Mouse (Mus musculus) left cerebral cortex, adult 2 months (tissue): ENCODE measurements around the gene Nav2. TPM values are rescaled to one million over a fixed set of nuclear protein-coding genes. Genes with fewer than 3 reads are reported as not detected.

ENCODE experiments used
- DNase-seq, 2 experiments: peaks; one replicate each; pipeline ENCODE4 v3.0.0; 2021 to 2022; ENCODE audit warnings: low spot score in 2 of 2, mixed read lengths in 1 of 2; ENCODE audit errors: extremely low spot score in 1 of 2
- H3K27ac ChIP-seq: fragments of 200-600 bp; 2 replicates; pipeline ENCODE4 v1.8.1; 2022
- H3K4me3 ChIP-seq: fragments of 200-600 bp; 2 replicates; pipeline ENCODE4 v1.8.1; 2022
- CTCF ChIP-seq: fragments of 200-600 bp; IDR thresholded peaks from 2 replicates; pipeline ENCODE4 v1.8.1; 2022; ENCODE audit warnings: antibody characterized with exemption, mild to moderate bottlenecking, moderate library complexity
- intact Hi-C: fragments of 180-260 bp; cut with DNase I; formaldehyde crosslinking; loops from one replicate; pipeline ENCODE4 v1.15.1; 2025
- total RNA-seq, 2 experiments: library from RNA; stranded (reverse); gene quantifications; 2 replicates each; pipeline ENCODE4 v1.2.3; 2021

The Nav2 gene
- total RNA-seq, 2 experiments from 2014 or later = 102 to 119 TPM

DNA sequence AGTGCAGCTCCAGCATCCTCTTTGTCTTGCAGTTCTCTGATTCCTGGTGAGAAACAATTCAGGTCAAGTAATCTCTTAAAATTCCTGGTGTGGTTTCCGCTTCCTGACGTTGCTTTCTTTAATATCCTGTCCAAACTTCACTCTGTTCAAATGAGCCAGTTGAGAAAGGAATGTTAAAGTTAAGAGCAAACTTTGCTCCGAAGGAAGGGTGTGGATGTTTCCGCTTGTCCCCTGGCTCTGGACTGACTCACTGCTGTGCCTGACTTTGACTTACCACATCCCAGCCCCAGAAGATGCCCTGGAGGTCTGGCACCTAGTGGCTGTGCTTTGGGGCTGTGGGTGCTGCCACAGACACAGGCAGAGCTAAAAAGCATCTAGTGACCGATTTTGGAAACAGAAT, 8.9 kb downstream of the Nav2 start:
- no peak for DNase-seq
- intact Hi-C loops = no loop called here
- Histone ChIP-seq H3K4me3 (no peak overlapping the region), H3K27ac (no peak overlapping the region)
- no peak for TF ChIP-seq CTCF

DNA sequence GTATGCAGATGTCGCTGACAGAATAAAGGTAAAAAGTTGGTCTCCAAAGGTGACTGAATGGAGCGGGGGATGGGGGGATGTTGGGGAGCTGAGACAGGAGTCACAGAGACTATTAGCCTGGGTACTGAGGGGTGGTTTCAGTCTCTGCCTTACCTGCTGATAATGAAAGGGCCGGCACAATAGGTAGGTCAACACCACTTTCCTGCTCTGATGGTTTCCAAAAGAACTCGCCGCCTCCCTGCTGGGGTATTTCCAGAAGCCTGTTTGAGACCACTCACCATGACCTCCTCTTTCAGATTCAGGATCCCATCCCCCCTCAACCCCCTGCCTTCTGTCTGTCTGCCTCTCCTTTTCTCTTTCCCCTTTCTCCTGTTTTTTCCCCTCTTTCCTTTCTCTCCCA, 9.5 kb downstream of the Nav2 start:
- no peak overlapping the region for H3K4me3 ChIP-seq
- H3K27ac ChIP-seq = no peak overlapping the region
- no peak for DNase-seq
- intact Hi-C loops = no loop called here
- no peak for TF ChIP-seq CTCF

DNA sequence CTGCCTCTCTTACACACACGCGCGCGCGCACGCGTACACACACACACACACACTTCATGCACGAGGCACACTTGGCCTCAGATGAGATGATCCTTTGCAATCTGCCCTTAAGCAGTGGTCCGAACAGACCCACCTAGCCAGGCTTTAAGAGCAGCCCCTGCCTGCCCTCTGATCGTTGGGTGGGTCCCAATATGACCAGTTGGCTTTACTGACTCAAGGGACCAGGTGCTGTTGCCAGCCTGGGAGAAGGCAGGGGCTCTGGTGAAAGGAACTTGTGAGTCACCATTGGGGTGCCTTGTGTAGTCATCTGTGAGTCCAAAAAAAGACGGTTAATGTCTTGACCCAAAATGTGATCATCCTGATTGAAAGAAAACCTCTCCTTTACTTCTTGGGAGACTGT, 9.9 kb downstream of the Nav2 start:
- no peak for TF ChIP-seq CTCF
- H3K27ac ChIP-seq = no peak overlapping the region
- no peak for DNase-seq
- H3K4me3 ChIP-seq = no peak overlapping the region
- intact Hi-C loops = no loop called here

DNA sequence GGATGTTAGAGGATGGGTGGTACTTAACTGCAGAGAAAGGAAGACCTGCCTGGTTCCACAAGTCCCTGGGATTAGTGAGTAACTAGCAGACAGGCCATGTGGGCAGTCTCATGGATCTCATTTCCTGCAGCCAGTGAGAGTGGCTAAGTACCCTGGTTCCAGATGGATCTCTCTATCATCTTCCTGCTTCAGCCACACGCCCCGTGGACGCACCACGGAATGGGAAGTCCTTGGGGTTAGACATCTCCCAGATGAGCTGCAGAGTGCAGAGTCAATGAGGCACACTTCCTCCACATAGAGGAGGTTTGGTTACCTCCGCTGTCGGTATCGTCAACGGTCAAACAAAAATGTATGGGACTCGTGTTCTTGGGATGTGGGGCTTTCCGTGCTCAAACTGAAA, 15.1 kb downstream of the Nav2 start:
- TF ChIP-seq CTCF = no peak
- Histone ChIP-seq H3K4me3 (no peak overlapping the region), H3K27ac (no peak overlapping the region)
- no peak for DNase-seq
- intact Hi-C loops = no loop called here

DNA sequence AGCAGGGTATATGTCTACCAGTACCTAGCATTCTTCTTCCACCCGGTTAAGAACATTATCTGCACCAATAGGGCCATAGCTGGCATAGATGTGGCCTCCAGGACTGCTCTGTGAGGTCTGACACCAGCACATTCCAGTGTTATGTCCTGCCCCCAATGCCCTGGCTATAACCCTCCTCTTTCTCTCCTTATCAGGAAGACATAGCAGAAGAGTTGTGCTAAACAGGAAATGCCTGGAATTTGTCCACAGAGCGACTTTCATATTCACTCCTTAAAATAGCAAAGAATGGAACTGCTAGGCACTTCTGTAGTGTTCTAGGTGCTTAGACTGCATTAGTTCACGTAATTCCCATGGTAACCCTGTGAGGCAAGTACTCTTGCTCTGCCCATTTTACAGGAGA, 16.7 kb downstream of the Nav2 start:
- Histone ChIP-seq H3K4me3 (no peak overlapping the region), H3K27ac (no peak overlapping the region)
- intact Hi-C loops = loop anchor here (5.0 kb wide), 1 partner anchor 33 kb away; no protein-coding TSS in a partner anchor
- no peak for DNase-seq
- no peak for TF ChIP-seq CTCF

DNA sequence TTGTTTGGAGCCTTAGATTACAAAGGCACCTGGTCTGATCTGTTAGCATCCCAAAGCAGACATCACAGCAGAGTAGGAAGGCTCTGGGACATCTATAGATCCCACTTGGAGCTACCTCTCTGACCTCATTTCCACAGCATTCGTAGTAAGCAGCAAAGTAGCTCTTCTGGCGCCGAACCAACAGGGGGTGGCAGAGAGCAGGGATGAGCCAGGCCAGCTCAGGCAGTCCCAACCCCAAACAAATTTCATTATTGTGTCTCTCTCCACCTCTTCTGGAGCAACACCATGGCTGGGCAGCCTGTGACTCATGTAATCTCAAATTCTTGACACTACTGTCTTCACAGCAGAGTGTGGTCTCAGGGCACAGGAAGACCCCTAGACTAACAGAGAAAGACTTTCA, 19.8 kb downstream of the Nav2 start:
- peak; percentile 58 to 73 for DNase-seq
- peak; percentile 77 for TF ChIP-seq CTCF
- H3K27ac ChIP-seq = no peak overlapping the region
- intact Hi-C loops = loop anchor here (1.0 to 5.0 kb wide), 2 partner anchors 36 to 193 kb away; no protein-coding TSS in a partner anchor
- no peak overlapping the region for H3K4me3 ChIP-seq

DNA sequence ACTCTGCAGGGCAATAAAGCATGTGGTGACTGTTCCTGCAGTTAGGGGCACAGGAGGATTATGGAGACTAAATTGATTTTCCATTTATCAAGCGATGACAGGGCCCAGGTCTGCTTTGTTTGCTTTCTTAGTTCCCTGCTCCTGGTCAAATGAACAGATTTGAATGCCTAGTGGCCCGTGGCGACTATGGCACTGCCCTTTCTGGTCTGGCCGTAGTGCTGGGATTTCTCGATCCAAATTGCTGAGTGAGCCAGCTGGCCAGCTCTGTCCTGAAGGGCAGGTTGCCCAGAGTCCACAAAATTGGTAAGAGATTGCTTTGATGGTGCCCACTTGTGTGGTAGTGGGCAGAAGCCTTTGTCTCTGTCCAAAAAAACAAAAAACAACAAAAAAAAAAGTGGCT, 21.9 kb downstream of the Nav2 start:
- Histone ChIP-seq H3K27ac (no peak overlapping the region), H3K4me3 (no peak overlapping the region)
- intact Hi-C loops = no loop called here
- peak in 1 of 2 experiments; percentile 19 for DNase-seq
- TF ChIP-seq CTCF = no peak

DNA sequence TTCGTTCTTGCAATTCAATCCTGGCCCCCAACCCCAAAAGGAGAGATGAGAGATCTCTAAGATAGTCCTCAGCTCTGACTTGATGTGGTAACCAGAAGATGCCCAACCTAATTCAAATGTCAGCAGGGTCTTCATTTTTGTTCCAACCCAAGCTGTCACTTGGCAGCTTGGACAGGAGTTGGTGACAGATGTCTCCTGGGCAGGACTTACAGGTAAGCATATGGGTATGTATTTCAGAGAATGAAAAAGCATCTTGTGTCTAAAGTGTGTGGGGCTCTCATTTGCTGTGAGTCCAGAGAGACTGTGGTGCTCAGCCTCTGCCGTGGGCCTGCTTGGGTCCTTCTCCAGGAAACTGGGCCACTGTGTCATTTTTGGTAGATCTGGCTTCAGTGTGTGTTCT, 23.6 kb downstream of the Nav2 start:
- no peak for DNase-seq
- TF ChIP-seq CTCF = no peak
- intact Hi-C loops = no loop called here
- Histone ChIP-seq H3K27ac (no peak overlapping the region), H3K4me3 (no peak overlapping the region)

DNA sequence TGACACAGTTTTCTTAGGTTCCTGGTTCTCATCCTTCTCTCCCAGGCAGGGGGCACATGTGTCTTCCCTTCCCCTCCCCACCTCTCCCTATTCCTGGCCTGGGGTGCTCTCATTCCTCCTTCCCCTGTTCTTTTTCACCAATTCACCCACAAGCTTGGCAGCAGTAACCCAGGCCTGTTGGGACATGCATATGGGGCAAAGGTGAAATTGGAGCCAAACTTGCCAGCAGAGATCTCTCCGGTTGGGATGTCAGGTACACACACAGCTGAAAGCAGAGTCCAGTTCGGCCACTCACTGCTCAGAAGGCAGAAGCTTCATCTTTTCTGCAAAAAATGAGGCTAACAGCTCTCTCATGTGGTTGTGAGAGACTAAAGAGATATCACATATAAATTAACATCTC, 26.3 kb downstream of the Nav2 start:
- Histone ChIP-seq H3K4me3 (no peak overlapping the region), H3K27ac (no peak overlapping the region)
- no peak for TF ChIP-seq CTCF
- intact Hi-C loops = no loop called here
- no peak for DNase-seq

DNA sequence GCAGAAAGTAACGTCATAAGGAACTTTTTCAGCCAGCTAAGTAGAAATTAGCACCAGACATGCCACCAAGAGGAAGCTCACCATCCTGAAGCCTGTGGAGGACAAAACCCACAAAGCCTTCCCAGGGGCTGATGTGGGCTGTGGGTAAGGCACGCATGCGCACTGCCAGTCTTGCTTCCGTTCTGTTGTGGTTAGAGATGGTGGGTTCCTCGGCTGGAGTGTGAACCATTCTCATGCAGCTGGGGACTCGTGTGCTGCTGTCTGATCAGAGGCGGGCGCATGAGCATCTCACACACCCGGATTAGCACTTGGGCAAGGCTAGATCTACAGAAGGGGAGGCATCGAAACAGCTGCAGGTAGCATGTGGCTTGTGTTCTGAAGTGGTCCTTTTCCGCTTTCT, 29.0 kb downstream of the Nav2 start:
- no peak for TF ChIP-seq CTCF
- intact Hi-C loops = no loop called here
- DNase-seq = no peak
- Histone ChIP-seq H3K27ac (no peak overlapping the region), H3K4me3 (no peak overlapping the region)

DNA sequence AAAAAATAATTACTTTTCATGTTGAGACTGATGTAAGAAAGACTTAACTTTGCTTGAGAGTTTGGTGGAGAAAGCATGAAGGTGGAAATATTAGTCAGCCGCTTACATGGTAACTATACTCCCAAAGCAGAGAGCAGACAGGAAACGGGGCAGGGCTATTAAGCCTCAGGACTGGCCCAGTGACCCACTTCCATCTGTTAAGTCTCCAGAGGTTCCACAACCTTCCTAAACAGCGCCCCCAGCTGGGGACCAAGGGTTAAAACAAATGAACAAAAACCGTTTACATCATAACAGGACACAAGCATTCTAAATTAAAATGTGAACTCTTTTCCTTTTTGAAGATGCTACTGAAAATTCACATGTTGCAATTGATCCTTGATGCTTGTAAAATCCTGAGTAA, 29.7 kb downstream of the Nav2 start:
- no peak for DNase-seq
- no peak overlapping the region for H3K27ac ChIP-seq
- TF ChIP-seq CTCF = peak; percentile 46
- intact Hi-C loops = no loop called here
- no peak overlapping the region for H3K4me3 ChIP-seq

DNA sequence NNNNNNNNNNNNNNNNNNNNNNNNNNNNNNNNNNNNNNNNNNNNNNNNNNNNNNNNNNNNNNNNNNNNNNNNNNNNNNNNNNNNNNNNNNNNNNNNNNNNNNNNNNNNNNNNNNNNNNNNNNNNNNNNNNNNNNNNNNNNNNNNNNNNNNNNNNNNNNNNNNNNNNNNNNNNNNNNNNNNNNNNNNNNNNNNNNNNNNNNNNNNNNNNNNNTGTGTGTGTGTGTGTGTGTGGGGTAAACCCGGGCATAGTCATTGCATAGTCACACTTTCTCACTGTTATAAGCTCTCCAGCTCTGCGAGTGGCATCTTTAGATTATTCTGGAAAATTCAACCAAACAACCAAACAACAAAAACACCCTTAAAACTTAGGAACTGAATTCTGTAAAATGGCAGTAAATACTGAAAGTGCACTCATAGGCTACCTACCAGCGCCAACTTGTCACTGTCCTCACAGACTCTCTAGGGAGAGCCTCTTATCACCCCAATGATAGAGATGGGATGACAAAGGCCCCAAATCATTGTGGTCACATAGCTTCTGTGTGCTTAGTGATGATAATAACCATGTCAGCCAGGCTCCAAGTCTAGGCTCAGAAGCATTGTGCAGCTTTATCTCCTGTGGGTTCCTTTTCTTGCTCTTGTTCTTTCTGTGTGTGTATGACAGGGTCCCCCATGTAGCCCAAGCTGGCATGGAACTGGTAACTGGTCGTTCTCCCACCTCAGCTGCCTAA, 40.0 kb downstream of the Nav2 start:
- no peak for TF ChIP-seq CTCF
- intact Hi-C loops = no loop called here
- no peak overlapping the region for H3K27ac ChIP-seq
- no peak overlapping the region for H3K4me3 ChIP-seq
- DNase-seq = no peak

DNA sequence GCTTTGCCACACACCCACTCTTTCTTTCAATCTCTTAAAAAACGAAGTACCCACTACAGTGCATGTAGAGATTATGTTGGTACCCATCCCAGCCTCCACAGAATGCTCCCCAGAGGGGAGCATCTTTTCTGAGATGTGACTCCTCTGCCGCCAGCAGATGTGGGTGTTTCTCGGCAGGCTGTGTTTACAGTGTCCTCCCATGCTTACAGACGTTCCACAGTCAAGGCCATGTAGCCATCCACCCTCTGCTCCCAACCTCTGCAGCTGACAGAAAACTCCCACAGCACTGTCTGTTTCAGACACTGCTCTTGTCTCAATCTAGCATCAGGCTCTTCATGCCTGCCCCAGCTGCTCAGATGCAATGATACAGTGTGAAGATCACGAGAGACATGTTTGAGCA, 46.0 kb downstream of the Nav2 start:
- DNase-seq = no peak
- H3K27ac ChIP-seq = no peak overlapping the region
- no peak for TF ChIP-seq CTCF
- intact Hi-C loops = no loop called here
- H3K4me3 ChIP-seq = no peak overlapping the region
